Mouse (Mus musculus) layer of hippocampus, postnatal 14 days (tissue): ENCODE data around the gene Tmem214. TPM values are rescaled to one million over a fixed set of nuclear protein-coding genes. Genes with fewer than 3 reads are reported as not detected.
"Not testable (repeated sequence)": the region's sequence is repeated elsewhere in the genome, so short reads cannot be mapped to it uniquely, and the experiment has no call there.

ENCODE experiments used
- DNase-seq, 2 experiments: peaks; one replicate each; pipeline ENCODE4 v3.0.0; 2021 to 2022; ENCODE audit warnings: low spot score in 2 of 2, mixed read lengths in 1 of 2
- total RNA-seq, 2 experiments: library from RNA; stranded (reverse); gene quantifications; 2 replicates each; pipeline ENCODE4 v1.2.3; 2021

The Tmem214 gene
- total RNA-seq, 2 experiments from 2014 or later, result 62.4 to 69.4 TPM

GRCm38 (mm10) chr5:30872574-30872973 is 4.8 kb downstream of the Tmem214 start:
- DNase-seq, result no peak

- DNase-seq, result no peak
Measured at GRCm38 (mm10) chr5:30874365-30874764, 6.6 kb downstream of the Tmem214 start.

- peak; percentile 45 to 87 for DNase-seq
Measured at GRCm38 (mm10) chr5:30878616-30879015, 10.8 kb downstream of the Tmem214 start.

- no peak for DNase-seq
Measured at GRCm38 (mm10) chr5:30879347-30879943, 11.6 kb downstream of the Tmem214 start.

- DNase-seq, result not testable (repeated sequence)
Measured at GRCm38 (mm10) chr5:30881839-30882238, 14.0 kb downstream of the Tmem214 start.

- DNase-seq, result no peak
Measured at GRCm38 (mm10) chr5:30886209-30886608, 18.4 kb downstream of the Tmem214 start.

GRCm38 (mm10) chr5:30886731-30887130 is 18.9 kb downstream of the Tmem214 start:
- no peak for DNase-seq

- no peak for DNase-seq
Measured at GRCm38 (mm10) chr5:30887331-30887761, 19.5 kb downstream of the Tmem214 start.

- peak; percentile 96 to 97 for DNase-seq
Measured at GRCm38 (mm10) chr5:30887858-30888336, 20.1 kb downstream of the Tmem214 start.

- DNase-seq, result peak; percentile 96 to 97
Measured at GRCm38 (mm10) chr5:30888337-30889087, 20.7 kb downstream of the Tmem214 start, which contains the start of gene Agbl5. Agbl5 (plus strand) TSS chr5:30888694.

- peak; percentile 40 to 41 for DNase-seq
Measured at GRCm38 (mm10) chr5:30889088-30889754, 21.4 kb downstream of the Tmem214 start.

GRCm38 (mm10) chr5:30890375-30890774 is 22.6 kb downstream of the Tmem214 start:
- no peak for DNase-seq

GRCm38 (mm10) chr5:30901860-30902259 is 34.0 kb downstream of the Tmem214 start:
- no peak for DNase-seq

- DNase-seq, result peak; percentile 92 to 96
Measured at GRCm38 (mm10) chr5:30907413-30908059, 39.7 kb downstream of the Tmem214 start, which contains the start of gene Ost4. Ost4 (minus strand) TSS chr5:30907788.

- DNase-seq, result no peak
Measured at GRCm38 (mm10) chr5:30908426-30909299, 40.9 kb downstream of the Tmem214 start.

- DNase-seq, result no peak
Measured at GRCm38 (mm10) chr5:30909300-30909659, 41.5 kb downstream of the Tmem214 start.

- no peak for DNase-seq
Measured at GRCm38 (mm10) chr5:30909863-30910262, 42.1 kb downstream of the Tmem214 start.

- DNase-seq, result no peak
Measured at GRCm38 (mm10) chr5:30910481-30910880, 42.7 kb downstream of the Tmem214 start.

- DNase-seq, result no peak
Measured at GRCm38 (mm10) chr5:30912156-30912555, 44.3 kb downstream of the Tmem214 start.
